Mouse (Mus musculus): Measurements from ENCODE around the gene Gnai3. TPM values are rescaled to one million over a fixed set of nuclear protein-coding genes. Genes with fewer than 3 reads are reported as not detected.
A peak's percentile ranks its signal among the peaks of the same experiment; 100 is the strongest.

Gnai3 gene
- total RNA-seq, 2 experiments from 2014 or later, result 10.2 to 14.7 TPM

DNA sequence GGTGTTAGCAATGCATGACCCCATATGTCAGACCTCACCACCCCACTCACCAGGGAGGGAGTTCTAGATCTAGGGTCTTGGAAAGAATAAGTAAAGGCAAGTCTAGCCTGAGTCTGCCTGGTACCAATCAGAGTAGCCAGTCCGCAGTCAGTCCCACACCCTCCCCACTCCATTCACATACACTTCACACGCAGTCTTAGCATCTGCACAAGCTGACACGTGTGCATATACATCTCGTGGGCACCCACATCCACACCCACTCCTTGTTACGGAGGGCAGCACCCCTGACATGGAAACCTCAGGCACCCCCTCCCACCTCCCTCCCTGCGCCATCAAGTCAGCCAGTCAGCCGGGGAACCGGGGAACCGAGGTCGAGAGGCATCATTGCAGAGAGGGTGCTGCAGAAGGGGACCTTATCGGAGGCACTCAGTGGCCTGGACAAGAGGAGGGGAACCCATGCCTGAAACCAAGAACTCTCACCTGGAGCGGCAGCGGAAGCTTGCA lies 61.1 kb downstream of the Gnai3 start:
- no peak for DNase-seq (ENCODE audit: low spot score)

DNA sequence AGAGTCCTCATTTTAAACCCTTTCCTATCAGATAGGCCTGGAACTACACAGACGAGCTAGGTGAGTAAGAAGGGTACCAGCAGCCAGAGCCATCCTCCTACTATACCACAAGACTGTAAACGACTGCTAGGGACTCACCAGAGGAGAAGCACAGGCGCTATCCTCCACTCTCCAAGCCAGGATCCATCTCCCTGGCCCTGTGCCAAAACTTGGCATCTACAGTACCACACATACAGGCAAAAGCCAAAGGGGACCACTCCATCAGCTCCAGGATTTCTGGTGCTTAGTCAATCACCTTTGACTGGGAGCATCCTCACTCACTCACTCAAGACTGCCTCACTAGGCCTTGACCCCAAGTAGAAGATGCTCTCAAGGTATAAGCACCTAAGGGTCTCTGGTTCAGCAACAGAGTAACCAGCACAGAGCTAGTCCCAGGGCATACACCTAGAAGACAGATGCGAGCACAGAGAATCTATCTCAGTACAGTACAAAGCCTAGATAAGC lies 62.0 kb downstream of the Gnai3 start:
- DNase-seq (ENCODE audit: low spot score), result no peak

DNA sequence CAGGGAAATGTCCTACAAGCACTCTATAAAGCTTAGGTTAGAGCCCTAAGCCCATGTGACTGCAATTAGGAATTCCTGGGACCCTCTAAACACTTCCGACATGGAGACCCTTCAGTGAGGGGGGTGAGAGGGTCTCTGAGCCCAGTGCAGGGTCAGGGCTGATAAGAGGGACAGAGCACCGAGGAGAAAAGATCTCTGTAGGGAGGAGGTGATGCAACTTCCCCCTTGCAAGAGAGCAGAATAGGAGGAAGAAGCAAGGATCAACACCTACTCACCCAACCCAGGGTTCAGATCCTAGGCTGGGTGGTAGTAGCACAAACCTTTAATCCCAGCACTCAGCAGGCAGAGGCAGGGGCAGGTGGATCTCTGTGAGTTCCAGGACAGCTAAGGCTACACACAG lies 62.8 kb downstream of the Gnai3 start:
- DNase-seq (ENCODE audit: low spot score), result no peak

DNA sequence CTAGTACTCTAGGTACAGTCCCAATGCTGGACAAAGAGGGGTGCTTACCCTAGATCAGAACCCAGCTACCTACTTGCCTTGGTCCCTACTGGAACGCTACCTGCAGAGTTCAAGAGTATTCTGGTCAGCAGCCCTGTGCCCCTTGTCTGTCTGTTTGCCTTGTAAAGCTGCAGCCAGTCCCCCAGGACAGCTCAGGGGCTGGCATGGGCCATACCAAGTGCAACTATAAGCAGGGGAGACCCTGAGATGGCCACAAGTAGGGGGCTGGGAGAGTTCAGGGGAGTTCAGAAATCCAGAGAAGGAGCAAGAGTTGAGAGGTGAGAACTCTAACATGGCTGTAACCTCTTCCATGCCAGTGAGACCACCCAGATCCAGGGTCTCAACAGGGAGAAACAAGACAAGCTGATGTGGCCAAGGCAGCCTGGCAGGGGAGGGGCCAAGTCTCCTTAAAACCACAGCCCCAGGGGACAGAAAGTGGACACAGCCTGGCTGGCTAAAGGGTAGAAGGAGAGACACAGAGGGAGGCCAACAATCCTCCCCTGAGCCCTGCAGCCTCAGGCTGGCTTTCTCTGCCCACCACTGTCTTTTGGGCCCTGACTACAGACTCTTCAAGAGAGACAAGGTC lies 63.6 kb downstream of the Gnai3 start:
- DNase-seq (ENCODE audit: low spot score), result no peak

DNA sequence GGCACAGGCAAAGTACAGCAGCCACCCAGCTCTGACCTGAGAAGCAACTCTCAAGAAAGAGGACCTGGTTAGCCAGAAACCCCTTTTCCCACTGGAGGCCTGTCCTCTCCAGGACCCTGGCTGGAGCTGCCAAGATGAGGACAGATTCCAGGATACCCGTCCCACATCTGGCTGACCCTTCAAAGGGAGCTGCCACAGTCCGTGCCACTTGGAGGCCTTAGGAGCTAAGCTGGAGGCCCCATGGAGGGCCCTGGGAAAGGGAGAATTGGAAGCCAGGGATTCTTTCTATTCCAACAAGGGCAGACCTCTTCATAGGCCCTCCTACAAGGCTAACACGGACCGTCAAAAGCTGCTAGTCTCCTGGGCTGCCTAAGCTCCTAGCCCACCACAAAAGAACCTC lies 64.3 kb downstream of the Gnai3 start:
- no peak for DNase-seq (ENCODE audit: low spot score)

DNA sequence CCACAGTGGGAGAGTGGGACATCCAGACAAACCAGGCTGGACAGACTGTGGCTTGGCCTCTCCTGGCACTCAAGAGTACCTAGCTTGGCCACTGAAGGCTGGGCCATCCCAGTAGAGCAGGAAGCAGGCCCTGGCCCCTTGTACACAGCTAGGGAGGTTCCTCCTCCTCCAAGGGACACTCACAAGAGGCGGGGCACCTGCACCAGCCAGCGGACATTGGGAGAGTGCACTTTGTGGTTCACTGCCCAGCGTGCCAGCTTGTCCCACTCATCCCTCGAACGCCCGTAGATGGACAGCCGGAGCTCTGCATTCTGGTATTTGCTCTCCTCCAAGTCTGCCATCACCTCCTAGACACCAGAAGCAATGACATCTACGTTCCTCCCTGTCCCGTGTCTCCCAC lies 69.1 kb downstream of the Gnai3 start:
- no peak for DNase-seq (ENCODE audit: low spot score)

DNA sequence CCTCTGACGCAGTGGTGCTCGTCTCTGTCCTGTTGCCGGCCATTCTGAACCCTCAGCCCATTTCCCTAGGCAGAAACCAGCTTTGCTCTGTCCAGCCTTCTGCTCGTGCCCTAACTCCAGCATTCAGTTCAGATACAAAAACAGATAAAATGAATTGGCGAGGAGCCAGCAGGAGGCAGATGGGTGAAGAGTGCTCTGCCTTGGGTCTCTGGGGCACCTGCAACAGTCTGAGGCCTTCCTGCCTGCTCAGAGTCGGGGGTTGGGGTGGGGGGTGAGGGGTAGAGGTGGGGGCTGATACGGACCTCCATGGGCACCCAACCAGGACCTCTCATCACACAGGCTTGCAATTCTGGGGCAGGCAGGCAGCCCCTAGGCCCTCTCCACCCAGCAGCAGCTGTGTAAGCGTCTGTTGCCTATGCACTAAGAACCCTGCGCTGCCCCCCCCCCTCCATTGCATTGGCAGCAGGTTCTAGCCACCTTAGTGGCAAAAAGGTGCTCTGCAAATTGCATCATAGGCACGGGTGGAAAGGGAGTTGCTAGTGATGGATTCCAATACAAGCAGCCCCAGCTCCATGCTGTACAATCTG lies 72.9 kb downstream of the Gnai3 start:
- no peak for DNase-seq (ENCODE audit: low spot score)

DNA sequence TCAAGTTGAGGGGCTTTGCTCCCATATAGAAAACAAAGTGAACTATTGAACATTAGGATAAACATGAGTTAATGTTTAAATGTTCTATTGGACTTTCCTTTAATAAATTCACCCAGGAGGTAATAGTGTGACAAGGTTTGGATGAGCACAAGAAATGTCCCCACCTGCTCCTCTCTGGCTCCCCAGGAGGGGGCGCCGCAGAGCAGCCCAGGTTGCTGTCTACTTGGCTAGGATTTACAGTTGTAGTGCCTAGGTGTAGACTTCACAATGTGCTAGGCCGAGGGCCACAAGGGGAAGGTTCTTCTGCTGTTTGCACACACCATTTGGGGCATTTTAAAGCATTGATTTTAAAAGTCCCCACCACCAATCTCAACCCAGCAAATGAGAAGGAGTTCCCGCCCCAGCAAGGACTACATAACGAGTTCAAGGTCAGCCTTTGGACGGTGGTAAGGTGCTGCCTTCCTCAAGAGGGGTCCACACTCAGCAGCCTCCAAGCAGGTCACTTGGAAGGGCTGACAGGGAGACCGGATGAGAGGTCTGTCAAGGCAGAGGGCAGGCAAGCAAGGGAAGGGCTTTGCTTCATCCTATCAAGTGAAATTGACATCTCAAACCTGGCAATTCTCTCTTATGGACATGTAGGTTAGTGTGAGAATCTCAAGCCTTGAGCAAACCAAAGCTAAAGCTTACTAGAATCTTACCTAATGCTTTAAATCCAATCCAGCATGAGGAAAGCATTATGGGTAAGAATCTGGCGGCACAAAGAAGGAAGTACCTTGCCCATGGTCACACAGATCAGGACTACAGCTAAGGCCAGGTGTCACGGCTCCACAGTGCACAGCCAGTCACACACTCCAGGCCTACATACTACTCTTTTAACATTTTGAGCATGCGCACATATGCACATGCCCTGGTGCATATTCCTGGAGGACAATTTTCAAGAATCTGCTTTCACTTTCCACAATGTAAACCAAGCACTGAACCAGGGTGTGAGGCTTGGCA lies 75.4 kb downstream of the Gnai3 start:
- DNase-seq (ENCODE audit: low spot score), result peak; percentile 73

DNA sequence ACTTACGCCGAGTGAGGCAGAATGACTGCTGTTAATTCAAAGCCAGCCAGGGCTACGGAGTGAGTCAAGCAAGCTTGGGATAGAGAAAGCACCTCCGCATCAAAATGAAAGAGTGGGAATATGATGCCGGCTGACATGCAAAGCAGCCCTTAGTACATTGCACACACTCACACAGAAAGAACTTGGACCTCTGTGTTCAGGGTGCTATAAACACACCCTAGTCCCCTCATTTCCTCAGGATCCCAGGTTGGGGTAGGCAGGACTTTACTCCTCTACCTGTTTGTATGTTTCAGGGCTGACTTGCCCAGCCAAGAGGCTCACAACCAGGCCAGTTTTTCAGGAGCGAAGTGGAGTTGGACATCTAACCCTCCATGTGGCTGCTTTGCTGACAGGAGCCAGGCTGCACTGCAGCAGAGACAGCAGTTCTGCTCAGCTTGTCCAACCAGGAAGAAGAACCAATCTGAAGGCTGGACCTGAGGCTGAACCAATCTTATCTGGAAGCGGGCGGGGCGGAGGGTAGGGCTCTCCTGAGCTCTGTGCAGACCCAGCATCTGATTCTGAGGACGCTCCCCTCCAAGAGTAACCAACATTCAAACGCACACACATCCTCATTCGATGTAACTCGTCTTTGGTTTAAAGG lies 76.6 kb downstream of the Gnai3 start:
- DNase-seq (ENCODE audit: low spot score), result peak; percentile 32

DNA sequence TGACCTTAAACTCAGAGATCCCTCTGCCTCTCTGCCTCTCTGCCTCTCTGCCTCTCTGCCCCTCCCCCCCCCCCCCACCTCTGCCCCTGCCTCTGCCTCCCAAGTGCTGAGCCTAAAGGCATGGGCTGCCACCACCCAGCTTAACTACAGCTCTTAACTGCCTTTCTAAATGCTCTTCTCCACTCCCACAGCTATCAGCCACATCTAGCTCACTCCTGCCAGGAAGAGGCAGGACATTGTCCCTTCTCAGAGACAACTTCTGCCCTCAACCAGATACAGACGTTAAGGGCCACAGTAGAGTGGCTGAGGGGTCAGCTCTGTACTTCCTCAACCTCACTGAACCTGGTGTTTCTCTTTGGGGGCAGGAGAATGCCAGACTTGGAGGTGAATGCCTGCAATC lies 77.1 kb downstream of the Gnai3 start:
- no peak for DNase-seq (ENCODE audit: low spot score)

DNA sequence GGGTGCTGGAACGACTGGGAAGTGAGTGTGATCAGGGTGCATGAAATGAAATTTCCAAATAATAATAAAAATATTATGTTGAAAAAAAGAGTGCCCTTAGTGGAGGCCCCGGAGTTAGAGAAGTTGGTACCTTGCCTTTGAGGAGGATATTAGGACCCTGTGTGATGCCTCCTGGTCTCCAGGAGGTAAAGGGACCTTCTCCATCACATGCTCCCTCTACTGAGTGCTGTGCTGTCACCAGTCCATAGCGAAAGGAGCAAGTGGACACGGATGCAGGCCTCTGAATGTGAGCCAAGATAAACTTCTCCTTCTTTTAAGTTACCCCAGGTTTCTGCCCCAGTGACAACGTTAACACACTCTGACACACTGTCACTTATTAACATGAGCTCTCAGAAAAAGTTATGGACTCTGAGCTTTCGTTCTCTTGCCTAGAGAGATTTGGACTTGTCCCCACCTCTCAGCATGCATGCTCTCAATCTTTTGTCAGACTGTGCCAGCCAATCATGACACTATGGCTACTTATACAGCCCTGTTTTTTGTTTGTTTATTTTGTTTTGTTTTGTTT lies 78.5 kb downstream of the Gnai3 start:
- DNase-seq (ENCODE audit: low spot score), result no peak

DNA sequence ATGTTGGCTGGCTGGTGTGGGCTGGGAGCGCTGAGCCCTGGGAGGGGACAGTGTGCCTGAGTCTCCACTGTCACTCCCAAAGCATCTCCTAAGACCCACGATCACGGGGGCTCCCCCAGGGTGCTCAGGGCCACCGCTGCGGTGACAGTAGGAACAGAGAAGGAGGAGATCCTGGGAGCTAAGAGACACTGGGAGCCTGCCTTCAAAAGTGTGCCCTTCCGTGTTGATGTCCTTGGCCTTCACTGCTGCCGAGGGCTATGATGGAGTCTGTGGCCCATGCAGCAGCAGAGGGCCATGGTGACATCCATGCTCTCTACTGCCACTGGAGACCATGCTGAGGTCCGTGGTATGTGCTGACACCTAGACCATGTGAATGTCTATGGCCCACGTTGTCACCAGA lies 80.4 kb downstream of the Gnai3 start:
- DNase-seq (ENCODE audit: low spot score), result no peak

DNA sequence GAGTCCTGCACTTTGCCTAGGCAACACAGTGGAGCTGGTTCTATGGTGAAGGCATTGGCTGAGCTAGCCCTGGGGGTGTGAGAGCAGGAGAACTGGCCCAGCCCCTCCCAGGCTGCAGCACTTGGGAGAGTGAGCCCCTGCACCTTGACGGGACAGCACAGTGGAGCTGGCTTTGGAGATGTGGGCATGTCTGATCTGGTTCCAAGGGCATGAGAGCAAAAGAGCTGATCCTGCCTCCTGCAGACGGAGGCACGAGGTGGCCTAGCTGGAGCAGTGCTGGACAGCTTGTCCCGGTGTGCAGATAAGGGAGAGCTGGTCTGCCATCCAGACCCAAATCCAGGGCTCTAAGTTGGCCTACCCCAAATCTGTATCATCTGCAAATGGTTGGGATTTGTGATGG lies 81.3 kb downstream of the Gnai3 start:
- no peak for DNase-seq (ENCODE audit: low spot score)

DNA sequence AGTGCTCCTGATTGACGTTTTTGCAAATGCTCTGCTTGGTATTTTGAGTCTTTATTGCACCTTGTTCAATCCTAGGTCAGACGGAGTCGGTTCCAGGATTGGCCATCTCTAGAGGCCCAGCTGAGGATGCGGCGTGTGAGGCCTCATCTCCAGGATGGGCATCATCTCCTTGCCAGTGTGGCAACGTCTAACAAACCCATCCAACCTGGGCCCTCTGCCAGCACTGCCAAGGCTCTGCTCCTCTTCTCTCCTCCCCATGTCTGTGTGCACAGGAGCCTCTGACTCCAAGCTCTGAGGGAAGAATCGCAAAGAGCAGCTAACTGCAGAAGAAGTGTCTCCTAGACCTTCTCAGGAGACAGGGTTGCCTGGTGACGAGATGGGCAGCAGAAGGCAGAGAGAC lies 83.3 kb downstream of the Gnai3 start:
- DNase-seq (ENCODE audit: low spot score), result no peak

DNA sequence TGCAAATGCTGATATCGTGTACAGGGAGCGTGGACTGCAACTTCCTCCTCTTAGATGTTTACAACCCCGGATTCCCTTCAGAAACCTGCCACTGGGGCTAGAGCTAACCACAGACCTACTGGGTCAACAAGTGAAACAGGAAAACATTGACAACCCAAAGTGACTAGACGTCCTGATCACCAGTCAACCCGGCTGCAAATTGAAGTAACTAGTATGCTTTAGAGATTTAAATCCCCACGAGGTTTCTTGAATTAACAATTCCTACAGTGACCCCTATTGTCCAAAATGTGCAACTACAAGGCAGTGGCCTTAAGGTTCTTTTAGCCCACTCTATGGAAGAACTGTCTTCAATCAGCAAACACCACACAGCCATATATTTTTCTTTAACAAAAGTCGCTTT lies 84.5 kb downstream of the Gnai3 start:
- DNase-seq (ENCODE audit: low spot score), result peak; percentile 67

Other genes with a start within 250 kb of the Gnai3 start
- gene Gstm7, start 214.3 kb downstream of the Gnai3 start, total RNA-seq (2021), result 10 to 100 TPM; 12.8 to 14.7 TPM
- under 1 TPM; 0.45 to 0.46 TPM for gene Gstm6, start 202.4 kb downstream of the Gnai3 start, total RNA-seq (2021)
- not detected for gene Gstm3, start 176.9 kb downstream of the Gnai3 start, total RNA-seq (2021)
- 100 to 1,000 TPM in 1 of 2 experiments, 10 to 100 TPM in 1; 95.2 to 129 TPM for gene Gstm2, start 159.7 kb downstream of the Gnai3 start, total RNA-seq (2021)
- gene Gstm1, start 128.2 kb downstream of the Gnai3 start, total RNA-seq (2021), result 100 to 1,000 TPM; 201 to 229 TPM
- 10 to 100 TPM; 11.8 to 15.8 TPM for gene Gstm4, start 101.3 kb downstream of the Gnai3 start, total RNA-seq (2021)
- 1 to 10 TPM; 3.6 TPM for gene Ampd2, start 59.5 kb downstream of the Gnai3 start, total RNA-seq (2021)
- under 1 TPM; 0.45 to 0.94 TPM for gene Gnat2, start 53.4 kb downstream of the Gnai3 start, total RNA-seq (2021)
- gene Gpr61, start 8.7 kb upstream of the Gnai3 start, total RNA-seq (2021), result not detected
- gene Amigo1, start 40.2 kb upstream of the Gnai3 start, total RNA-seq (2021), result 10 to 100 TPM; 23.9 to 26.3 TPM
- 1 to 10 TPM; 3.0 to 3.2 TPM for gene Cyb561d1, start 55.1 kb upstream of the Gnai3 start, total RNA-seq (2021)
- gene Atxn7l2, start 64.8 kb upstream of the Gnai3 start, total RNA-seq (2021), result 1 to 10 TPM; 5.9 to 6.2 TPM
- 100 to 1,000 TPM; 213 to 250 TPM for gene Sypl2, start 80.5 kb upstream of the Gnai3 start, total RNA-seq (2021)
- 10 to 100 TPM; 50.6 to 56.2 TPM for gene Psma5, start 110.8 kb upstream of the Gnai3 start, total RNA-seq (2021)
- 10 to 100 TPM; 41.8 to 46.3 TPM for gene Sort1, start 137.9 kb upstream of the Gnai3 start, total RNA-seq (2021)
- not detected for gene Mybphl, start 218.8 kb upstream of the Gnai3 start, total RNA-seq (2021)
- not detected for gene Psrc1, start 237.7 kb upstream of the Gnai3 start, total RNA-seq (2021)

All from gastrocnemius, adult 18-20 months (tissue).